Mouse (Mus musculus) retina, postnatal 1 day (tissue): ENCODE data around the gene Fbxo17.

Experiments used
- DNase-seq: peaks from one replicate; pipeline ENCODE4 v3.0.0-alpha.2; 2012

The Fbxo17 gene

DNA sequence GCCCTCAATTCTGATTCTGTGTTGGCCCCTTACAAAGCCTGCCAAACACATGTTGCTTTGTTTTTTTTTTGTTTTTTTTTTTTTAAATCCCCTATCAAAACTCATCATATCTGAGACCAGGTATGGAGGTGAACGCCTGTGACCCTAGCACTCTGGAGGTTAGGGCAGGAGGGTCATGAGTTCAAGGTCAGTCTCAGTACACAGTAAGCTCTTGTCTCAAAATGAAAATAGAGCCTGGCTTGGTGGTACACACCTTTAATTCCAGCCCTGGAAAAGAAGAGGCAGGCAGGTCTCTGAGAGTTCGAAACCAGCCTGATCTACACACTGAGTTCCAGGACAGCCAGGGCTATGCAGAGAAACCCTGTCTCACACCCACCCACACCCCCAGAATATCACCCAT is 3.0 kb downstream of the Fbxo17 start:
- no peak for DNase-seq

DNA sequence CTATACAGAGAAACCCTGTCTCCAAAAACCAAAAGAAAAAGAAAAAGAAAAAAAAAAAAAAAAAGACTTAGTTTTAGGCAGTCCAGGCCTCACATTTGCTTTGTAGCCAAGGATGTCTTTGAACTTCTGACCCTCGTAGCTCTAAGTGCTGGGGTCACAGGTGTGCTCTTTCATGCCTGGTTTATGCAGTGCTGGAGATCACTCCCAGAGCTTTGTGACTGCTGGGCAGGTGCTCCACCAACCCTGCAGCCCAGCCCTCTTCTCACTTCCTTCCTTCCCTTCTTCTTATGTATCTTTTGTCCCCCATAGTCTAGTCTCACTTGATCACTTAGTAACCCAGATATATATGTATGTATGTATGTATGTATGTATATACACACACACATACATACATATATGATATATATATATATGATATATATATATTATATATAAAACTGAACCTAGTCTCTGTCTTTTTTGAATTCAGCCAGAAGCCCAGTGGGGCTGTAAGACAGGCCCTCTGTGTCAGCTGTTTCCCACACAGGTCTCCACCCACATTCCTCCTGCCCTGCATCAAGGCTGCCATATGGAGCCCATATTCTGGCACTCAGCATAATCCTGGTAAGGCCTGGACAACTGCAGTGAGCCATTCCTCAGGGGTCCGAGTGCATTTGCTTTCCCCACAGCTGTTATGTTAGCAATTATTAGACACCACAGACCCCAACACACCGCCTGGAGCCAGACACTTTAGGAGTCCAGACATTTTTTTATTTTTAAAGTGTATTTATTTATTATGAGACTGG is 4.3 kb downstream of the Fbxo17 start:
- peak; percentile 53 for DNase-seq

DNA sequence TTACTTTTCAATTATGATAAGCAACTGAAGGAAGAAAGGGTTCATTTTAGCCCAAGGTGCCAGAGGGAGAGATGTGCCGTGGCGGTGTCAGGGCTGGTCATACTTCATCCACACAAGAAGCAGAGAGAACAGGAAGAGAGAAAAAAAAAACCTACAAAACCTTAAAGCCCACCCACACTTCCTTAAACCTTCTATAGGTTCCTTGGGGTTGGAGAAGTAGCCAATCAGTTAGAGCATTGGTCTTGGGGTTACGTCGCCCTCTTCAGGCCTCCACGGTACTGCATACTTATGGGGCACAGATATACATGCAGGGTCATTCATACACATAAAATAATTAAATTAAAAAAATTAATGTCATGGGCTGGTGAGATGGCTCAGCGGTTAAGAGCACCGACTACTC is 5.5 kb downstream of the Fbxo17 start:
- DNase-seq = peak; percentile 42

DNA sequence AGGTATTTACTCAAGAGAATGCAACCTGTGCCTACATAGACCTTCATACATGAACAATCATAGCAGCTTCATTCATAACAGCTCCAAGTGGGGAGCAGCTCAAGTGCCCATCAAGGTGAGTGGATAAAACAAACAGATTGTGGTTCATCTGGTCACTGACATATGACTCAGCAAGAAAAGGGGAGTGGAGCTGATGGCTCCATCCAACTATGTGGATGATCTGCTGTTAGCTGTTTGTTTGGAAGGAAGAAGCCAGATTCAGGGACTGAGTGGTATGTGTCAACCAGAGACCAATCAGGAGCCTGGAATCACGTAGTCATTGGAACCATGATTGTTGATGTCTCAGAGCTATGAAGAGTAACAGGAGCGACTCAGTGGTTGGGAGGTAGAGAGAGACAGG is 8.0 kb downstream of the Fbxo17 start:
- DNase-seq = no peak

DNA sequence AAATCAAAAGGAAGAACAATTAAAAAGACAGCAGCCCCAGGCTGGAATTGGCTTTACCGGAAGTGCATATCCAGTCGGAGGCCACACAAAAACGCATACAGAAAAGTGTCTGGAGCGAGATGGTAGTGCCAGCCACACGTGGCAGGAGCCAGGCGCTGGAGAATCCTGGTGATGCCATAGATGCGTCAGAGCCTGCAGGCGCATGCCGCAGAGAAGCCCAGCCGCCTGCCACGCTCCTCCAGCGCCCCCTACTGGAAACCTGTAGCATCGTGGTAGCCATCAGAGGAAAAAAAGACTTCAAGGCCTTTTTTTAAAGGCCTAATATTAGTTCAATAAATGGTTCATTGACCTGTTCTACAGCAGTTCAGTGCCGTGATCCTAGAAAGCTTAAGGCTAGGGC is 10.0 kb downstream of the Fbxo17 start:
- peak; percentile 88 for DNase-seq

DNA sequence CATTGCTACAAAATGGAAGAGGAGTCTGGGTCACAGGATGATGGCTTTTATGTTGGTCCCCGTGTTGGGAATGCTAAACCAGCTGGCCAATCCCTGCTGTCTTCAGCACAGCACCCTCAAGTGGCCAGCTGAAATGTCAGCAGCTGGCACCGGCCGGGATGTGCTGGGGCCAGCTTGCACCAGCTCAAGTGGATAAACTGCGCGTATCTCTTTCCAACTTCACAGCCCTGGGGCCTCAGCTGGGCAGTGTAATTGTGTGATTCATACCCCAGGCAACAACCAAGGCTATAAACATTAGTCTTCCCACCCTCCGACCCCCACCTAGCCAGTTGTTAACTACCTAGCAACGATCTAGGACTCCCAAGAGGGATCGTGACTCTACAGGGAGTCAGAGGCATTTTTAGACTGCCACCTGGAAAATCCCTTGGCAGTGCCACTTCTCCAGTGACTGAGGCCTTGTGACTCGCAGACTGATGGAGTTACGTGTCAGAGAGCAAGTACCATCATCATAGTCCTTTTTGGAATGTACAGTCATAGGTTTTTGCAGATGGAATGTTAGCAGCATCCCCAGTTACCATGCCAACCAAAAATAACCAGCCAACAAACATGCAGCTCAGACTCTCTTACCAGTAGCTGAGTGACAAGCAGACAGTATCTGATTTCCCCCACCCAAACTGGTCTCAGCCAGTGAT is 11.2 kb downstream of the Fbxo17 start:
- peak; percentile 52 for DNase-seq

DNA sequence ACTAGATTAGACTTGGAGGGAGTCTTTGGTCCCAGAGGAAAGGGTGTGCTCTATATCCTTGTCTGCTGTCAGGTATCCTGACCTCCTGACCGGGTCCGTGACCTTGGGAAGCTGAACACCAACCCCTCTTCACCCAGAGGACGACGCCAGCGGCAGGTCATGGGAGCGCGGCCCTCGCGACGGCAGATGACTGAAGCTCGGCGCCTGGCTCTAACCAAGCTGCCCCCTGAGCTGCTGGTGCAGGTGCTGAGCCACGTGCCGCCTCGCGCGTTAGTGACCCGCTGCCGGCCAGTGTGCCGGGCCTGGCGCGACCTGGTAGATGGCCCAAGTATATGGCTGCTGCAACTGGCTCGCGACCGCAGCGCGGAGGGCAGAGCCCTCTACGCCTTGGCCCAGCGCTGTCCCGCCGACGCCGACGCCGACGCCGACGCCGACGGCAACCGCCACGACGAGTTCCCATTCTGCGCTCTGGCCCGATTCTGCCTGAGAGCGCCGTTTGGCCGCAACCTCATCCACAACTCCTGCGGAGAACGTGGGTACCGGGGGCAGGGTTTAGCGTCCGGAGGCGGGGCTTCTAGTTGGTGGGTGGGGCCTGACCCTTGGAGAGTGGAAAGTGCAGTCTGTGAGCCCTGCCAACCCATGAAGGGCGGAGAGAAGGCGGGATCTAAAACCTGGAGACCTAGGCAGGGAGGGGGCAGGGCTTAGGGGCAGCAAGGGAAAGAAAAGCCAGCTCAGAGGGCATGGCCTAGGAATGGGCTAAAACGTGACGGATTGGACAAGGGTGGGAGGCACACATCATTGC is 15.9 kb downstream of the Fbxo17 start:
- peak; percentile 94 for DNase-seq

DNA sequence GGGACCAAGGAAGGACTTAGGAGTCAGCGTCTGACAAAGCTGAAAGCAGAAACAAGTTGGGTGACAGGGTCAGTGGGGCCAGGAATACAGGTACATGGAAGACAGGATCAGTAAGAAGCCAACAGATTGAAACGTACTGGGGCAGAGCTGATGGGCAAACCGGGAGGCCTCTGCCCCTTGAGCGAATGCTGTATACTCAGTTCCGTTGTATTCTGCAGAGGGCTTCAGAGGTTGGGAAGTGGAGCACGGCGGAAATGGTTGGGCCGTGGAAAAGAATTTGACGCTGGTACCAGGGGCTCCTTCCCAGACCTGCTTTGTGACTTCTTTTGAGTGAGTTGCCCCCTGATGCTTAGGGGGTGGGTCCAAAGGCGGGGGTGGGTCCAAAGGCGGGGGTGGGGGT is 16.6 kb downstream of the Fbxo17 start:
- DNase-seq = no peak

DNA sequence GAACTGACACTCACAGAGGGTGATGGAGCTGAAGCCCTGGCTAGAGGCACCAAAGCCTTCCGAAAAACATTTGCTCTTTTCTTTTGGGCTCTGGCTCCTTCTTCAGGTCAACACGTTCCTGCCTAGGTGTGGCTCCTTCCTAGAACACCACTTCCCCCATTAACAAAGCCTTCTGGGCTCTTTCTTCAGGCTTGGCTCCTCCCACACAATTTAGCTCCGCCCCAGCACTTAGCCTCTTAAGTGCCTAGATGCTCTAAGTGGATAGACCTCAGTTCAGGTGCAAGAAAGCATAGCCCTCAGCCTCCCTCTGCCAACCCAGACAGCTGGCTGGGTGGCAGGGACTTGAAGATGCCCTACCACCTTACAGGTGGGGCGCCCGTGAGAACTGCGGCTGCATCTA is 19.1 kb downstream of the Fbxo17 start:
- no peak for DNase-seq

DNA sequence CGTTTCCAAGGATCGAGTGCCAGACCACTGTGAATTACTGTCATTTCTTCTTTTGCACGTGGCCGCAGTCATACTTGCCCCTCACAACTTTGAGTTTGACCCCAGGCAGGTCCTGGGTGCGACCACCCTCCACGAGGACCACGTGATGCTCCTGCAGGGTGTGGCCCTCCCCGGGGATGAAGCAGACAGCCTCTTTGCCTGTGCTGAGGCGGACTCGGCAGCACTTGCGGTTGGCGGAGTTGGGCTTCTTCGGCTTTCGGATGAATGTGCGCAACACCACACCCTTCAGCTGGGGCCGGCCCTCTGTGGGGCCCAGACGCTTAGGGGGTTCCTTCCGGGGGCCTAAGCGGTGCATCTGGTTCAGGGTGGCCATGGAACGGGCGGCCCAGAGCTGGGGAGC is 23.2 kb downstream of the Fbxo17 start:
- no peak for DNase-seq

DNA sequence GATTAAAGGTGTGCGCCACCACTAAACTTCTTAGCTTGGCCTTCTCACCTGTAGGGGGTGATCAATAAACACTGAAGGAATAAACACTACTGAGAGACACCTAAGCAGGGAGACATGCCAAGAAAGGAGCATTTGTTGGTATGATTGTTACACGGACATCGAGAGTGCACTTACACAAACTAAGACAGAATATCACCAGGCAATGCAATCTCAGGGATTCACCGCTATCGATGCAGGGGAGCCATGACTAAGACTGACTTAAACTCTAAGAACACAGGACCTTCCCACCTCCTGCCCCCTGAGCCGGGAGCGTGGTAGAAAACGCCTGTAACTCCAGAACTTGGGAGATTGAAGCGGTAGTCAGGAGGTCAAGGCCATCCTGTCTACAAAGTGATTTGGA is 24.3 kb downstream of the Fbxo17 start:
- no peak for DNase-seq

DNA sequence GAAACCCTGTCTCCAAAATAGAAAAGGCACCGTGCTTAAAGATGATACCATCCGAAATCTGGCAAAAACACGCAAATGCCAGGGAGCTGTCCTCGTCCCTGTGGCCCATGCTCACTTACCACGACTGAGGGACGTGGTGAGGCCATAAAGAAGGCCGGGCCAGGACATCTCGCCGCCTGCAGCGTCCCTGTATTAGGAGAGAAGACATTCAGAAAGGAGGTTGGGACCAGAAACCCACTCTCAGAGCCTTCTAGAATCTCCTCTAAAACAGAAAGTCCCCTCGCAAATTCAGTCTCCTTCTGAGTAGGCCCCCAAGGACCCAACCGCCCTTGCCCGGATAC is 24.7 kb downstream of the Fbxo17 start:
- no peak for DNase-seq

DNA sequence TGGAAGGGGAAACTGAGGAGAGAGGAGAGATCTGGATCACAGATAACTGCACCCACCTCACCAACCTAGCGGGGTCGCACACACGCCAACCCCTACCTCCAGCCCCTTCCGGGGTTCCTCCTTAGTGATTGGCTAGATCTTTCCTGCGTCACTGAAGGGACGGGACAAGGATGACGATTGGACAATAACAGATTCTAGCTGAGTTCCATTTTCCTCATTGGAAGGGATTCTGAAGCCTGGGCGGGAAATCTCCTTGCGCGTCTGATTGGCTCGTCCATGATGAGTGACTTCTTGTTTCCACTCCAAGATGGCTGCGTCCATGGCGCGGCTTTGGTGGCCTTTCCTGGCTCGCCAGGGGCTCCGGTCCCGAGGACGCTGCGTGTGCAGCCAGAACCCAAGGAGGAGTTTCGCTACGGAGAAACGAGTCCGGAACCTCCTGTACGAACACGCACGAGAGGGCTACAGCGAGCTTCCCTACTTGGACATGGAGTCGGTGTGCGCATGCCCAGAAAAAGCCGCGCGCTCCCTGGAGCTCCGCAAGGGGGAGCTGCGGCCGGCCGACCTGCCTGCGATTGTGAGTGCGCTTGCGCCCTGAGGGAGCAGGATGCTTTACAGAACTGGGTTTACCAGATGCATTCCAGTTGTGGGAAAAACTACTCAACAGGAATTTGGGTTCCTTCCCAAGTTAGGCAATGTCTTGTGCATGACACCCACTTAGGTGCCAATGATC is 25.3 kb downstream of the Fbxo17 start, which contains the start of the genes Mrps12 and Sars2:
Gene Mrps12, minus strand, starts transcription at position 112 of the 730 bp plus-strand sequence.
Gene Sars2, plus strand, starts transcription at position 284 of the 730 bp plus-strand sequence.
- peak; percentile 100 for DNase-seq

DNA sequence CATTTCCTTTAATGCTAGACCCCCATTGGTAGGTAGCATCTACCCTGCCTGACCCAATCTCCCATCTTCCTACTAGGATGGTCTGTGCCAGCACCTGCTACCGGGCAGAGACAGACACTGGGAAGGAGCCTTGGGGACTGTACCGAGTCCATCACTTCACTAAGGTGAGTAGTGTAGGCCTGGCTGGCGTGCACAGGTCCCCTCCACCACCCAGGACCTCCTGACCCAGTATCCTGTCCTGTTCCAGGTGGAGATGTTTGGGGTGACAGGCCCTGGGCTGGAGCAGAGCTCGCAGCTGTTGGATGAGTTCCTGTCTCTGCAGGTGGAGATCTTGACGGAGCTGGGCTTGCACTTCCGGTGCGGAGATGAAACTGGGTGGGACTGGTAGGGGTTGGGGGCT is 33.3 kb downstream of the Fbxo17 start:
- no peak for DNase-seq

DNA sequence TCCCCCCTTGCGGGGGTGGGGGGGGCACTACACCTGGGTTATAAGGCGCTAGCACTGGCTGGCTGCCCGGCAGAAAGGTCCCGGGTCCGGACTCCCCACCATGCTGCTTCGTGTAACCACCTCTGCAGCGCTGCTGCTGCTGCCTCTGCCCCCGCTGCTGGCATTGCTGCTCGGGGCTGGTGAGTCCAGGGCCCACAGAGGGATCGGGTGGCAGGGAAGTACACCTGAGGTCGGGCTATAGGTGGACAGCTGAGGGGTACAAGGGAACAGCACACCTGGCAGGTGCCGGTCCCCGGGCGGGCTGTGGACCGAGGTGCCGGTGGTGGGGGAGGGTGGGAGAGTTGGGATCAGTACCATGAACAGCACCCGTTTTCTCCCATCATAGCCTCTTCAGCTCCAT is 39.5 kb downstream of the Fbxo17 start, which contains the start of gene Ccer2:
Gene Ccer2, plus strand, starts transcription at position 96 of the 400 bp plus-strand sequence.
- DNase-seq = no peak

DNA sequence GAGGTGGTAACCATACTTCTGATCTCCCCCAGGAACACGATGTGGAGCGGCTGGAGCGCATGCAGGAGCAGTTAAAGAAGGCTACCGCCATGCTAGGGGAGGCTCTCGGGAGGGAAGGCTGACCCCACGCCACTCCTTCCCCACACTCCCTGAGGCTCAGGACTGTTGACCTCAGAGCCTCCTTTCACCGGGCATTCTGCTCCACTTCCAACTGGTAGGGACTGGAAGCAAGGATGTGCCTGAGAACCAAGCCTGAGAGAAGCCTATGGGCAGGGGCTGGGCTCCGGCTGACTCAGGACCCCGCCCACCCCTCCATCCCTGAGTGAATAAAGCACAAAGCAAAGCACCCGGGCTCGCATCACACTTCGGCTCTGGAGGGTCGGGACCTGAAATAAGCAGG is 42.0 kb downstream of the Fbxo17 start:
- DNase-seq = no peak

DNA sequence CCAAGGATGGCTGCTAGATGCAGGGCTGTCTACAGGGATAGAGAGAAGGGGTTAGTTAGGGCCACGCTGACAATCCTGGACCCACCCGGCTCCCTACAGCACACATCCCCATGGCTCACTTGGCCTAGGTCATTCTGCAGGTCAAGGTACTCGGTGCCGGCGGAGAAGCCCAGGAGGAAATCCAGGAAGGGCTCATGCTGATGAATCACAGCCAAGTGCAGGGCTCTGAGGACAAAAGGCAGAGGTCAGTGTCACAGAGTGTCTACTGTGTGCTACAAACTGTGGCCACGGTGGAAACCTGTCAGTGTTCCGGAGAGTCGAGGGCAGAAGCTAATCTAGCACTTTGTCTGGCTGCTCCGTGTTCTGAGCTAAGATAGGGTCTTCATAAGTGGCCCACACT is 45.3 kb downstream of the Fbxo17 start:
- no peak for DNase-seq

DNA sequence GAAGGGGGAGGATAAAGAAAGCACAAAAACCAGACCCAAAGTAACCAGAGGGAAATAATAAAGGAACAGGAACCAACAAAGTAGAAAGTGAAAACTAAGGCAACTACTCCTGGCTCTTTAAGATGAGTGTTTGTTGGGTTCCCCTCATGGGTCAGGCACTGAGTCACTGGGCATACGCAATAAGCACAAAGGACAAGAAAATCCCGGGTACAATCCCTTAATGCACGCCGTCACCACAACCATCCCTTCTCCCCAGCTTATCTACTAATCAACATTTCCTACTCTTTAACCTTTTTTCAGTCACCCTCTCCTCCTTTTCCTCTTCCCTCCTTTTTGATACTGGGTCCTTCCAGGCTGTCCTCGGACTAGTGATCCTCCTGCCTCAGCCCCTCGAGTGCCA is 48.6 kb downstream of the Fbxo17 start:
- DNase-seq = no peak

DNA sequence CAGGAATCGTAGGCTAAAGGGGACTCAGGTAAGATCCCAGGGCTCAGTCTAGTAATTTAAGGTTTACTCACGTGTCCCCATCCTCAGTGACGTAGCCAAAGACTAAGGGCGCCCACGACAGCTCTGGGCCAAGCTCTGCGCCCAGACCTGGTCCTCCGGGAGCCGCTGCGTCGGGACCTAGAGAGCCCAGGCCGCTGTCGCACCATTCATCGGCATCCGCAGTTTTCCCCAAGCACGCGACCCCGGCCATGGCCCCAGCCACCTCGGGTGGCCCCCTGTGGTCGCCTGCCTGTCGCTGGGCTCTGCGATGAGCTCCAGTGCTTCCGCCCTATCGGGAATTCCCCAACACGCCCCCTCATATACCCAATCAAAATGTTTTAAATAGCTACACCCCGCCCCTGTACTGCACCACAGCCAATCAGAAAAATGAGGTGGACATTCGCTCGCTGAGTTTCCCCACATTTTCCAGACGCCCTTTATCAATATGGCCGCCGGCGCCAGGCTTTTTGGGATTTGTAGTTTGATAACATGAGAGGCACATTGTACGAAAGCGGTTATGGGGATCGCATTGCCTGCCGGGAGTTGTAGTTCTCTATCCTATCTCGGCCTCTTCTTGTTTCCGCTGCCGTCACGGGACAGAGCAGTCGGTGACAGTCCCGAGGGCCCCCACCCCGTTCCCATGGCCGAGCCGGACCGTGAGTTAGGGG is 49.7 kb downstream of the Fbxo17 start, which contains the start of gene Sirt2:
Gene Sirt2, plus strand, starts transcription at position 563 of the 707 bp plus-strand sequence.
- DNase-seq = peak; percentile 100

DNA sequence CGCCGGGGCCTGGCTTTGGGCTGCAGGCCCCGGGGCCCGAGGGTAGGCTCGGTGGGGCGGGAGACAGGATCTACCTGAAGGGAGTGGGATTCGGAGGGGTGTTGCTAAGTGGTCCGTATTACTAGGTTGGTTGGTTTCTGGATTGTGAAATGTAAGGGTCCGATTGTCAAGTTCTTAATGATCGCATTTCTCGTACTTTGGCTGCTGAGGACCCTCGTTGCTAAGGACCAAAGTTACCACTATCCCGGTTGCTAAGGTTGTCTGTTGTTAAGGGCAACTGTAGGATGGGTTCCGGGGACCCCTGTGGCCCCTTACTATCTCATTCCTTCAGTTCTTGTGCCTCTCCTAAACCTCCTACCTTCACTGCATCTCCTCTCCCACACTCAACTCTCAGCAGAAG is 50.3 kb downstream of the Fbxo17 start:
- DNase-seq = no peak

DNA sequence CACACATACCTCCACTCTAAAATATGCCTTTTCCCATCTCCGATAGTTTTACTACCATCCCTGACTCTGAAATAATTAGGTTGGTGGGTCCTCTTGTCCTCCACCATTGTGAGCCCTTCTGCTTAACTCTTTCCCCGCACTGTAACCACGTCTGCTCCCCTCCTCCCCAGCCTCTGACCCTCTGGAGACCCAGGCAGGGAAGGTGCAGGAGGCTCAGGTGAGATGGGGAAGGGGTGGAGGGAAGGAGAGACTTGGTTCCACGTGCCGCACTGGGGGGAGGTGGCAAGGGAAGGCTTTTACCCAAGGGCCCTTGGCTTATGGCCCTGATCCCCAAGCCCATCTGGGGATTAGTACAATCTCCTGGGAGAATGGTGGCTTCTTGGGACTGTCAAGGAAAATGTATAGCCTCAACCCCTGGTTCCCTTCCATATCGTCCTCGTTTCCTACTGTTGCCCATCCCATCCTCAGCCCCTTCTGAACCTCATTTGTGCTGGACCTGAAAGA is 50.9 kb downstream of the Fbxo17 start, which contains the start of gene Nfkbib:
Gene Nfkbib, minus strand, starts transcription at position 51 of the 504 bp plus-strand sequence.
- DNase-seq = peak; percentile 38
